Mouse (Mus musculus) MEL (cell line): ENCODE measurements around the gene Endov. TPM values are rescaled to one million over a fixed set of nuclear protein-coding genes. Genes with fewer than 3 reads are reported as not detected.
A peak's percentile ranks its signal among the peaks of the same experiment; 100 is the strongest.

Experiments
- DNase-seq: peaks from one replicate; pipeline ENCODE4 v3.0.0; 2011; ENCODE audit warnings: low read depth, low spot score
- H3K27ac ChIP-seq: 2 replicates; pipeline ENCODE4 v1.5.1; 2012; ENCODE audit warnings: low read depth, mild to moderate bottlenecking, control low read depth, low read length, moderate library complexity; ENCODE audit not compliant: control insufficient read depth
- H3K27me3 ChIP-seq, 2 experiments: fragments of 150-350 bp in 1 of 2; sonication (generic) in 1 of 2; 2 replicates each; pipeline ENCODE4 v1.6.1; 2012; ENCODE audit warnings: low read length in 2 of 2, mild to moderate bottlenecking in 2 of 2, improper control_type of control experiment in 1 of 2, moderate library complexity in 1 of 2; ENCODE audit not compliant: insufficient read depth in 2 of 2, control insufficient read depth in 1 of 2
- H3K36me3 ChIP-seq, 2 experiments: 2 replicates each; pipeline ENCODE4 v1.6.1; 2012 to 2014; ENCODE audit warnings: low read length in 2 of 2, improper control_type of control experiment in 1 of 2, inconsistent platforms in 1 of 2, mild to moderate bottlenecking in 1 of 2; ENCODE audit not compliant: insufficient read depth in 2 of 2, control insufficient read depth in 1 of 2
- H3K4me1 ChIP-seq, 2 experiments: fragments of 150-350 bp in 1 of 2; sonication (generic) in 1 of 2; 2 replicates each; pipeline ENCODE4 v1.6.1; 2012; ENCODE audit warnings: low read length in 2 of 2, improper control_type of control experiment in 1 of 2, mild to moderate bottlenecking in 1 of 2; ENCODE audit not compliant: insufficient read depth in 2 of 2, control insufficient read depth in 1 of 2
- H3K4me3 ChIP-seq, 2 experiments: fragments of 150-350 bp in 1 of 2; sonication (generic) in 1 of 2; 2 replicates each; pipeline ENCODE4 v1.5.1; 2012; ENCODE audit warnings: low read depth in 2 of 2, low read length in 2 of 2, mild to moderate bottlenecking in 2 of 2, moderate library complexity in 2 of 2, control low read depth in 1 of 2, improper control_type of control experiment in 1 of 2; ENCODE audit not compliant: control insufficient read depth in 1 of 2, insufficient read depth in 1 of 2
- H3K79me2 ChIP-seq: 2 replicates; pipeline ENCODE4 v1.6.1; 2012; ENCODE audit warnings: mild to moderate bottlenecking, low read length, moderate library complexity; ENCODE audit not compliant: control insufficient read depth, poor library complexity, insufficient read depth
- H3K9ac ChIP-seq: 2 replicates; pipeline ENCODE4 v1.6.1; 2012; ENCODE audit warnings: low read depth, mild to moderate bottlenecking, control low read depth, low read length, moderate library complexity; ENCODE audit not compliant: control insufficient read depth, poor library complexity, severe bottlenecking
- H3K9me3 ChIP-seq: fragments of 150-350 bp; sonication (generic); replicated peaks from 2 replicates; pipeline ENCODE4 v1.6.1; 2012; ENCODE audit warnings: mild to moderate bottlenecking, low read length, improper control_type of control experiment, moderate library complexity; ENCODE audit not compliant: insufficient read depth
- CHD1 ChIP-seq: IDR thresholded peaks from 2 replicates; pipeline ENCODE4 v1.6.1; 2012; ENCODE audit warnings: low read depth, mild to moderate bottlenecking, inconsistent platforms, low read length, improper control_type of control experiment
- CHD2 ChIP-seq: IDR thresholded peaks from 2 replicates; pipeline ENCODE4 v1.6.1; 2011; ENCODE audit warnings: low read length, improper control_type of control experiment
- CTCF ChIP-seq, 3 experiments: IDR thresholded peaks in 2 of 3; conservative IDR thresholded peaks in 1 of 3; 2 replicates each; pipeline ENCODE4 v1.5.1; 2011 to 2012; ENCODE audit warnings: low read length in 3 of 3, low read depth in 2 of 3, mild to moderate bottlenecking in 2 of 3, improper control_type of control experiment in 1 of 3, inconsistent platforms in 1 of 3, mixed read lengths in 1 of 3, moderate library complexity in 1 of 3; ENCODE audit not compliant: control insufficient read depth in 1 of 3, insufficient read depth in 1 of 3, poor library complexity in 1 of 3, severe bottlenecking in 1 of 3
- ELF1 ChIP-seq: IDR thresholded peaks from 2 replicates; pipeline ENCODE4 v1.6.1; 2014; ENCODE audit warnings: low read depth, mild to moderate bottlenecking, inconsistent platforms, low read length, improper control_type of control experiment, moderate library complexity
- GABPA ChIP-seq: IDR thresholded peaks from 2 replicates; pipeline ENCODE4 v1.6.1; 2012; ENCODE audit warnings: low read depth, mild to moderate bottlenecking, inconsistent platforms, low read length, improper control_type of control experiment, moderate library complexity
- GATA1 ChIP-seq: IDR thresholded peaks from 2 replicates; pipeline ENCODE4 v1.6.1; 2011; ENCODE audit warnings: low read depth, low read length, improper control_type of control experiment
- JUND ChIP-seq: IDR thresholded peaks from 2 replicates; pipeline ENCODE4 v1.6.1; 2011; ENCODE audit warnings: low read depth, mild to moderate bottlenecking, improper control_type of control experiment, low read length
- KAT2A ChIP-seq: conservative IDR thresholded peaks from 2 replicates; pipeline ENCODE4 v1.6.1; 2012; ENCODE audit warnings: low read depth, low read length, improper control_type of control experiment, inconsistent platforms
- MAZ ChIP-seq: IDR thresholded peaks from 2 replicates; pipeline ENCODE4 v1.6.1; 2012; ENCODE audit warnings: low read depth, mild to moderate bottlenecking, inconsistent platforms, low read length, improper control_type of control experiment
- MYB ChIP-seq: IDR thresholded peaks from 2 replicates; pipeline ENCODE4 v1.6.1; 2011; ENCODE audit warnings: mild to moderate bottlenecking, low read depth, low read length, improper control_type of control experiment
- MYC ChIP-seq: IDR thresholded peaks from 2 replicates; pipeline ENCODE4 v1.6.1; 2011; ENCODE audit warnings: low read depth, mild to moderate bottlenecking, low read length, improper control_type of control experiment, moderate library complexity
- NRF1 ChIP-seq: IDR thresholded peaks from 2 replicates; pipeline ENCODE4 v1.6.1; 2014; ENCODE audit warnings: low read depth, mild to moderate bottlenecking, inconsistent platforms, low read length, improper control_type of control experiment, moderate library complexity; ENCODE audit not compliant: poor library complexity, insufficient read depth, severe bottlenecking
- POLR2AphosphoS2 ChIP-seq: IDR thresholded peaks from 2 replicates; pipeline ENCODE4 v1.6.1; 2011; ENCODE audit warnings: low read length, improper control_type of control experiment
- POLR2AphosphoS5 ChIP-seq: IDR thresholded peaks from 2 replicates; pipeline ENCODE4 v1.6.1; 2012; ENCODE audit warnings: low read depth, borderline replicate concordance, mild to moderate bottlenecking, inconsistent platforms, low read length, moderate library complexity, mixed read lengths
- RAD21 ChIP-seq: IDR thresholded peaks from 2 replicates; pipeline ENCODE4 v1.6.1; 2011; ENCODE audit warnings: mild to moderate bottlenecking, low read depth, low read length, improper control_type of control experiment
- RCOR1 ChIP-seq: IDR thresholded peaks from 2 replicates; pipeline ENCODE4 v1.6.1; 2012; ENCODE audit warnings: low read depth, mild to moderate bottlenecking, inconsistent platforms, low read length, improper control_type of control experiment
- SMC3 ChIP-seq: IDR thresholded peaks from 2 replicates; pipeline ENCODE4 v1.6.1; 2011; ENCODE audit warnings: low read depth, low read length, improper control_type of control experiment
- TCF12 ChIP-seq: IDR thresholded peaks from 2 replicates; pipeline ENCODE4 v1.6.1; 2014; ENCODE audit warnings: low read depth, mild to moderate bottlenecking, inconsistent platforms, low read length, improper control_type of control experiment, moderate library complexity
- USF2 ChIP-seq, 2 experiments: IDR thresholded peaks; 2 replicates each; pipeline ENCODE4 v1.6.1; 2011 to 2012; ENCODE audit warnings: improper control_type of control experiment in 2 of 2, low read length in 2 of 2, borderline replicate concordance in 1 of 2, inconsistent platforms in 1 of 2, low read depth in 1 of 2, mild to moderate bottlenecking in 1 of 2; ENCODE audit not compliant: insufficient read depth in 1 of 2
- ZMIZ1 ChIP-seq: IDR thresholded peaks from 2 replicates; pipeline ENCODE4 v1.6.1; 2012; ENCODE audit warnings: low read depth, mild to moderate bottlenecking, inconsistent platforms, low read length, improper control_type of control experiment, moderate library complexity
- polyA plus RNA-seq, 2 experiments: library from polyadenylated mRNA; stranded (reverse) in 1 of 2; unstranded in 1 of 2; fragments of >175 nt in 1 of 2; fragments of >200 nt in 1 of 2; gene quantifications; 2 replicates each; pipeline versions ENCODE4 v1.2.1 to v1.2.4; 2012; ENCODE audit warnings: low replicate concordance in 2 of 2, low read depth in 1 of 2; ENCODE audit not compliant: insufficient read length in 2 of 2, insufficient read depth in 1 of 2, missing spikeins in 1 of 2
- total RNA-seq: library from RNA; depleted of rRNA; stranded (reverse); fragments of 300-350 nt; gene quantifications from 2 replicates; pipeline ENCODE4 v1.2.3, GENCODE M21; 2012

Endov gene
- total and polyA plus RNA-seq, 3 experiments = 16.8 to 19.5 TPM; not detected in 1

- H3K4me3 ChIP-seq = no peak overlapping the region
- no peak for DNase-seq
- H3K36me3 ChIP-seq = no peaks in the 10 kb centered on the region
- peak; percentile 59; the same call in 1 of the 2 replicates for TF ChIP-seq POLR2AphosphoS2
- no peak for TF ChIP-seq KAT2A
- TF ChIP-seq, all 39 proteins: peak for 1
- H3K79me2 ChIP-seq = no peaks in the 10 kb centered on the region
- no peaks in the 10 kb centered on the region for H3K4me1 ChIP-seq
- no peaks in the 10 kb centered on the region for H3K9me3 ChIP-seq
- H3K9ac ChIP-seq = no peak overlapping the region
- H3K27me3 ChIP-seq = no peaks in the 10 kb centered on the region
- H3K27ac ChIP-seq = no peak overlapping the region
These were observed 18.1 kb downstream of the Endov start for GRCm38 (mm10) chr11:119509165-119509776.

DNA sequence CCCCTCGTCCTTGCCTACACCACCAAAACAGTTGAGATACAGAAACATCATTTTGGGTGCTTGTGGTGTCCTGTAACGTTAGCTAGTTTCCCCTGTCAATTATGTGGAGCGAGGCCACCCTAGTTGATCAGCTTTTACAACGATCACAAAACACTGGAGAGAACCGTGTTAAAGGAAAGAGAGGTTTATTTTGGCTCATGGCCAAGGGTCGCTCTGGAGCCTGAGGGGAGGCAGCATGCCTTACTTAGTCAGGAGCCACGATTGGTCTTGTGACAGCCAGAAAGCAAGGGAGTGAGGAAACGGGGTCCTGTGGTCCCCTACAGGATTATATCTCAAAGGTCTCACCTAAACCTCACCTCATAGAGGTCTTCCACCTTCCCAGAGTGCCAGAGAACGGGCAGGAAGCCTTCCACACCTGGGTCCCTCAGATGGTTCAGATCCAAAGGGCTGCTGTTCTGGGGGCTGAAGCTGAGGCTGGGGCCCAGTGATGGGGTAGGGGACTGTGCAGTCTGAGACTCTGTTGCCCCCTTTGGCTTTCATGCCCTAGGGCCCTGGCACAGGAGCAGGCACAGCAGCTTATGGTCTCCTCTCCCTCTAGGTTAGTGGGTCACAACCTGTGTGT lies 22.0 kb downstream of the Endov start:
- no peak overlapping the region for H3K4me3 ChIP-seq
- peaks cover 0 to 3% of the 10 kb centered on the region in 2 experiments; a peak in 2 of 4 replicates for H3K27me3 ChIP-seq
- TF ChIP-seq NRF1 (no peak), MYB (no peak), TCF12 (no peak), CTCF (IDR thresholded peaks at IDR 0.05 in 2 of 3, conservative IDR thresholded peaks at IDR 0.05 in 1 of 3; ENCODE audit: control insufficient read depth in 1 of 3, insufficient read depth in 1 of 3, low read depth in 2 of 3, low read length in 3 of 3, poor library complexity in 1 of 3, severe bottlenecking in 1 of 3) (no peak), ELF1 (no peak), MAZ (no peak), RCOR1 (no peak), ZMIZ1 (no peak), RAD21 (no peak), JUND (no peak), GATA1 (no peak), GABPA (no peak), KAT2A (no peak), POLR2AphosphoS5 (no peak), CHD1 (no peak), CHD2 (no peak), MYC (no peak), USF2 (IDR thresholded peaks at IDR 0.05; ENCODE audit: borderline replicate concordance in 1 of 2, insufficient read depth in 1 of 2, low read depth in 1 of 2, low read length in 2 of 2) (no peak), SMC3 (no peak)
- TF ChIP-seq, all 39 proteins: peak for 0
- Histone ChIP-seq H3K9me3 (no peaks in the 10 kb centered on the region), H3K36me3 (no peaks in the 10 kb centered on the region), H3K79me2 (no peaks in the 10 kb centered on the region), H3K9ac (no peak overlapping the region), H3K4me1 (no peaks in the 10 kb centered on the region), H3K27ac (no peak overlapping the region)
- DNase-seq = no peak
